Comparison of ENCODE assay signal across 8 mouse cellular contexts in the genomic region with DNA sequence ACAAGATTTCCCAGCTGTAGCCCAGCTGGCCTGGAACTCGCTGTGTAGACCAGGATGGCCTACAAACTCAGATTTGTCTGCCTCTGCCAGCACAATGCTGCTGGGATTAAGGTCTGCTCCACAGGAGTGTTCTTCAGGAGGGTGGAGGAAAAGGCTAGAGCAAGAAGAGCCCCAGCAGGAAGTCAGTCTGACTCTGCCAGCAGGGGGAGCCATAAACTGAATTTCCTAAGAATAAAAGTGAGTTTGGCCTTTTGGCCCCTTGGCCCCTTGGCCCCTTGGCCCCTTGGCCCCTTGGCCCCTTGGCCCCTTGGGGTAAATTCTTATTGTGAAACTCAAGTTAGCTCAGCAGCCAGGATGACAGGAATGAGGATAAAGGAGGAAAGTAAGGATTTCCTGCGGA. TPM values are rescaled to one million over a fixed set of nuclear protein-coding genes. Genes with fewer than 3 reads are reported as not detected.
DNase-seq lines count a peak whose midpoint lies in the region; ATAC-seq and TF ChIP-seq lines count a peak whose summit lies in the region.

No protein-coding gene starts in this region.

- no peak overlapping the region for H3K27ac ChIP-seq in midbrain, embryonic 14.5 days (replicated peaks; ENCODE audit: low read depth, low read length)
- H3K27ac ChIP-seq in midbrain, embryonic 16.5 days (ENCODE audit: low read length): no peak overlapping the region
- no peak overlapping the region for H3K27ac ChIP-seq in bone marrow macrophage, adult 2 months (ENCODE audit: insufficient read depth, low read depth, low read length)
- no peak overlapping the region for H3K27ac ChIP-seq in liver, embryonic 14.5 days

- no peak overlapping the region for H3K4me3 ChIP-seq in midbrain, embryonic 14.5 days (replicated peaks; ENCODE audit: low read depth, low read length)
- H3K4me3 ChIP-seq in midbrain, embryonic 16.5 days (ENCODE audit: low read depth, low read length): no peak overlapping the region
- H3K4me3 ChIP-seq in bone marrow macrophage, adult 2 months (ENCODE audit: insufficient read depth, low read length): no peak overlapping the region
- H3K4me3 ChIP-seq in liver, embryonic 14.5 days (ENCODE audit: insufficient read depth in 1 of 2, low read depth in 2 of 2, low read length in 2 of 2): no peak overlapping the region

- no peaks in the 10 kb centered on the region for H3K36me3 ChIP-seq in midbrain, embryonic 14.5 days (ENCODE audit: control insufficient read depth, insufficient read depth, low read length)
- no peaks in the 10 kb centered on the region for H3K36me3 ChIP-seq in midbrain, embryonic 16.5 days (ENCODE audit: control insufficient read depth, insufficient read depth, low read length)
- H3K36me3 ChIP-seq in liver, embryonic 14.5 days (replicated peaks; ENCODE audit: control insufficient read depth, insufficient read depth, low read depth): no peaks in the 10 kb centered on the region

- no peaks in the 10 kb centered on the region for H3K27me3 ChIP-seq in midbrain, embryonic 14.5 days (ENCODE audit: control insufficient read depth, insufficient read depth, low read length)
- H3K27me3 ChIP-seq in midbrain, embryonic 16.5 days (ENCODE audit: control insufficient read depth, insufficient read depth, low read depth, low read length): no peaks in the 10 kb centered on the region
- H3K27me3 ChIP-seq in liver, embryonic 14.5 days (ENCODE audit: control insufficient read depth, insufficient read depth, low read length): no peaks in the 10 kb centered on the region

- H3K9ac ChIP-seq in midbrain, embryonic 14.5 days (replicated peaks; ENCODE audit: low read length): no peak overlapping the region
- no peak overlapping the region for H3K9ac ChIP-seq in midbrain, embryonic 16.5 days (ENCODE audit: low read depth, low read length)
- H3K9ac ChIP-seq in liver, embryonic 14.5 days (replicated peaks): no peak overlapping the region

- ATAC-seq in midbrain, embryonic 14.5 days (ENCODE audit: low FRiP score, low TSS enrichment): no peak
- ATAC-seq in midbrain, embryonic 16.5 days: no peak
- no peak for ATAC-seq in liver, embryonic 14.5 days (ENCODE audit: insufficient read depth)
- ATAC-seq in activated CD4-positive, CD25-positive, alpha-beta regulatory T cell, adult 4 months: no peak

- TF ChIP-seq POLR2A in bone marrow macrophage, adult 2 months (IDR thresholded peaks at IDR 0.05; ENCODE audit: borderline replicate concordance, low read depth, low read length): no peak

- H3K4me1 ChIP-seq in midbrain, embryonic 14.5 days (ENCODE audit: control insufficient read depth, insufficient read depth, low read length): no peaks in the 10 kb centered on the region
- no peaks in the 10 kb centered on the region for H3K4me1 ChIP-seq in midbrain, embryonic 16.5 days (ENCODE audit: control insufficient read depth, insufficient read depth, low read length)
- peaks cover 4% of the 10 kb centered on the region; the same call in 1 of the 2 replicates for H3K4me1 ChIP-seq in bone marrow macrophage, adult 2 months (ENCODE audit: control insufficient read depth, insufficient read depth, low read length)
- 0 out of 4 replicates have a peak, but pooled peaks cover 0 to 2% of the 10 kb centered on the region in 2 experiments for H3K4me1 ChIP-seq in liver, embryonic 14.5 days (replicated peaks; ENCODE audit: control insufficient read depth in 2 of 2, insufficient read depth in 2 of 2, low read length in 1 of 2)

- peak; percentile 29; the same call in 1 of the 2 replicates for TF ChIP-seq CTCF in bone marrow macrophage, adult 2 months (IDR thresholded peaks at IDR 0.05; ENCODE audit: low read depth, low read length)
- TF ChIP-seq CTCF in liver, embryonic 14.5 days (IDR thresholded peaks at IDR 0.05; ENCODE audit: low read depth): peak; percentile 66

- no peak overlapping the region for H3K4me2 ChIP-seq in midbrain, embryonic 14.5 days (ENCODE audit: low read length)
- no peak overlapping the region for H3K4me2 ChIP-seq in midbrain, embryonic 16.5 days (ENCODE audit: low read length)
- no peak overlapping the region for H3K4me2 ChIP-seq in liver, embryonic 14.5 days (ENCODE audit: low read depth)

- no peak for TF ChIP-seq EP300 in liver, embryonic 14.5 days (IDR thresholded peaks at IDR 0.05; ENCODE audit: low read depth)

- WGBS in midbrain, embryonic 14.5 days: 32% methylated on average over 2 of the region's 2 CpGs
- WGBS in midbrain, embryonic 16.5 days: 61% methylated on average over 2 of the region's 2 CpGs
- WGBS in liver, embryonic 14.5 days (ENCODE audit: insufficient replicate concordance): 57% methylated on average over 2 of the region's 2 CpGs

- DNase-seq in cerebellum, postnatal 25 days: peak; percentile 15 to 23
- no peak for DNase-seq in cerebellum, adult 8-10 months
- peak; percentile 4 for DNase-seq in midbrain, embryonic 14.5 days
- DNase-seq in liver, embryonic 14.5 days (ENCODE audit: low read depth in 3 of 3, low spot score in 3 of 3): peak in 2 of 3 experiments; percentile 20 to 24
- peak; percentile 37 for DNase-seq in thymus, postnatal 0 days (ENCODE audit: low spot score)

- H3K9me3 ChIP-seq in midbrain, embryonic 14.5 days (ENCODE audit: control insufficient read depth, low read length): no peaks in the 10 kb centered on the region
- H3K9me3 ChIP-seq in midbrain, embryonic 16.5 days (replicated peaks; ENCODE audit: control insufficient read depth, low read length, poor library complexity, severe bottlenecking): no peaks in the 10 kb centered on the region
- H3K9me3 ChIP-seq in liver, embryonic 14.5 days (ENCODE audit: control insufficient read depth, low read length): no peaks in the 10 kb centered on the region

RNA-seq across cellular contexts. Expression of gene Ercc6l, which starts 2.9 kb away (rescaled TPM):
- polyA plus RNA-seq in midbrain, embryonic 14.5 days (2014; fragmentation: Nextera tagmentation; extraction: Ambion mirVana): 1.3 and 3.4 TPM in 2 replicates
- 1.0 and 1.4 TPM in 2 replicates for polyA plus RNA-seq in midbrain, embryonic 16.5 days (2015; fragmentation: Nextera tagmentation; extraction: Ambion mirVana)
- polyA plus RNA-seq in bone marrow macrophage, adult 2 months (2012; ENCODE audit: insufficient read depth, insufficient read length, missing spikeins): 7.0 and 7.8 TPM in 2 replicates
- 3.1 and 5.3 TPM in 2 replicates for polyA plus RNA-seq in liver, embryonic 14.5 days (2012; rRNA removed)
- 11.1 and 14.7 TPM in 2 replicates for polyA plus RNA-seq in liver, embryonic 14.5 days (2014; fragmentation: Nextera tagmentation; extraction: Ambion mirVana)
- 10.4 and 11.3 TPM in 2 replicates for polyA plus RNA-seq in thymus, postnatal 0 days (2015; fragmentation: Nextera tagmentation; extraction: Ambion mirVana)
- polyA plus RNA-seq in activated CD4-positive, CD25-positive, alpha-beta regulatory T cell, adult 4 months (2017; shearing (Covaris generic)): 1 to 10 TPM; 3.1 to 4.9 TPM

RNA-seq across cellular contexts. Expression of gene Rps4x, which starts 29.4 kb away (rescaled TPM):
- 488 and 497 TPM in 2 replicates for polyA plus RNA-seq in midbrain, embryonic 14.5 days (2014; fragmentation: Nextera tagmentation; extraction: Ambion mirVana)
- polyA plus RNA-seq in midbrain, embryonic 16.5 days (2015; fragmentation: Nextera tagmentation; extraction: Ambion mirVana): 342 TPM in 2 replicates
- polyA plus RNA-seq in bone marrow macrophage, adult 2 months (2012; ENCODE audit: insufficient read depth, insufficient read length, missing spikeins): 1,772 and 1,842 TPM in 2 replicates
- polyA plus RNA-seq in liver, embryonic 14.5 days (2012; rRNA removed): 594 and 1,018 TPM in 2 replicates
- 625 and 638 TPM in 2 replicates for polyA plus RNA-seq in liver, embryonic 14.5 days (2014; fragmentation: Nextera tagmentation; extraction: Ambion mirVana)
- 978 and 998 TPM in 2 replicates for polyA plus RNA-seq in thymus, postnatal 0 days (2015; fragmentation: Nextera tagmentation; extraction: Ambion mirVana)
- polyA plus RNA-seq in activated CD4-positive, CD25-positive, alpha-beta regulatory T cell, adult 4 months (2017; shearing (Covaris generic)): 1,000 to 10,000 TPM; 1,905 to 1,954 TPM

RNA-seq across cellular contexts. Expression of gene Pin4, which starts 40.5 kb away (rescaled TPM):
- 60.6 and 76.6 TPM in 2 replicates for polyA plus RNA-seq in midbrain, embryonic 14.5 days (2014; fragmentation: Nextera tagmentation; extraction: Ambion mirVana)
- 44.8 and 55.2 TPM in 2 replicates for polyA plus RNA-seq in midbrain, embryonic 16.5 days (2015; fragmentation: Nextera tagmentation; extraction: Ambion mirVana)
- polyA plus RNA-seq in bone marrow macrophage, adult 2 months (2012; ENCODE audit: insufficient read depth, insufficient read length, missing spikeins): 99.9 and 103 TPM in 2 replicates
- polyA plus RNA-seq in liver, embryonic 14.5 days (2012; rRNA removed): 21.4 and 45.2 TPM in 2 replicates
- polyA plus RNA-seq in liver, embryonic 14.5 days (2014; fragmentation: Nextera tagmentation; extraction: Ambion mirVana): 59.5 and 69.3 TPM in 2 replicates
- 68.0 and 70.3 TPM in 2 replicates for polyA plus RNA-seq in thymus, postnatal 0 days (2015; fragmentation: Nextera tagmentation; extraction: Ambion mirVana)
- 10 to 100 TPM; 37.4 to 63.2 TPM for polyA plus RNA-seq in activated CD4-positive, CD25-positive, alpha-beta regulatory T cell, adult 4 months (2017; shearing (Covaris generic))
